Mouse (Mus musculus): ENCODE results near the gene Barx2.

DNA sequence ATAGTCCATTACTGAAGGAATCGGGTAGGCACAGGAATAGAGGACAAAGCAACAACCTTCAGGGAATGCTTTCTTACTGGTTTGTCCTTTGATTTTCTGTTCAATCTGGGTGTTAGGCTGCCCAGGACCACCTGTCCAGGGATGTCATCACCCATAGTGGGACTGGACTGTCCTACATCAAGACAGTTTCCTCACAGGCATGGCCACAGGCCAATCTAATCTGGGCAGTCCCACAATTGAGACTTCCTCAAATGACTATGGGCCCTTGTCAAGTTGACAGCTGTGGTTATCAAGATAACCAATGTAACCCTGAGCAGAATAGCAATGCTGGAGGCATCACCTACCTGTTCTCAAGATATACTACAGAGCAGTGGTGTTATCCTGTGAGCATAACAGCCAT lies 110.6 kb downstream of the Barx2 start:
- no peak for TF ChIP-seq CTCF (IDR thresholded peaks at IDR 0.05; ENCODE audit: control insufficient read depth, insufficient read depth, insufficient read length)
- no peak for TF ChIP-seq USF1 (IDR thresholded peaks at IDR 0.05; ENCODE audit: low read depth)
- no peak for TF ChIP-seq MYOD1 (IDR thresholded peaks at IDR 0.05; ENCODE audit: control insufficient read depth, insufficient read length, low read depth)
- no peak for TF ChIP-seq MYOG (IDR thresholded peaks at IDR 0.05; ENCODE audit: control insufficient read depth, extremely low read depth, insufficient read length)

Data from C2C12 (cell line).